Mouse (Mus musculus) heart, postnatal 36 days (tissue): ENCODE measurements at regions not wholly inside any gene's neighbourhood (a gene's known extent, or its start where the extent isn't known, plus 50 kb on each side); places are given as distances from the start of the nearest gene placed in this dataset.
"Not testable (repeated sequence)": the region's sequence is repeated elsewhere in the genome, so short reads cannot be mapped to it uniquely, and the experiment has no call there.

Experiments
- DNase-seq, 2 experiments: peaks; one replicate each; pipeline ENCODE4 v3.0.0; 2021 to 2022
- intact Hi-C: fragments of 180-260 bp; cut with DNase I; formaldehyde crosslinking; loops from one replicate; pipeline ENCODE4 v1.15.1; 2025

- intact Hi-C loops, result no loop called here
- no peak for DNase-seq
Observed at GRCm38 (mm10) chr12:90664436-90664835, 73.8 kb downstream of the Dio2 start.

- intact Hi-C loops, result no loop called here
- DNase-seq, result peak in 1 of 2 experiments; percentile 8
Observed at GRCm38 (mm10) chr12:90645452-90645851, 92.8 kb downstream of the Dio2 start.

- intact Hi-C loops, result no loop called here
- DNase-seq, result no peak
Observed at GRCm38 (mm10) chr12:90643891-90644290, 94.3 kb downstream of the Dio2 start.

- intact Hi-C loops, result no loop called here
- no peak for DNase-seq
Observed at GRCm38 (mm10) chr12:90624856-90625255, 113.4 kb downstream of the Dio2 start.

GRCm38 (mm10) chr12:90623426-90623825 is 114.8 kb downstream of the Dio2 start:
- DNase-seq, result no peak
- intact Hi-C loops, result no loop called here

GRCm38 (mm10) chr12:90608810-90609209 is 129.4 kb downstream of the Dio2 start:
- no peak for DNase-seq
- intact Hi-C loops, result no loop called here

GRCm38 (mm10) chr12:90607894-90608293 is 130.3 kb downstream of the Dio2 start:
- intact Hi-C loops, result no loop called here
- peak; percentile 2 to 3 for DNase-seq

GRCm38 (mm10) chr12:90580006-90580405 is 158.2 kb downstream of the Dio2 start:
- intact Hi-C loops, result no loop called here
- no peak for DNase-seq

GRCm38 (mm10) chr12:90576103-90576502 is 162.1 kb downstream of the Dio2 start:
- DNase-seq, result no peak
- intact Hi-C loops, result no loop called here

- DNase-seq, result no peak
- intact Hi-C loops, result no loop called here
Observed at GRCm38 (mm10) chr12:90571907-90572306, 166.3 kb downstream of the Dio2 start.

- DNase-seq, result no peak
- intact Hi-C loops, result no loop called here
Observed at GRCm38 (mm10) chr12:90571506-90571905, 166.7 kb downstream of the Dio2 start.

- DNase-seq, result peak; percentile 6 to 11
- intact Hi-C loops, result loop anchor here (5.0 kb wide), 3 partner anchors 176 to 761 kb away; no protein-coding TSS in a partner anchor
Observed at GRCm38 (mm10) chr12:90566349-90566748, 171.9 kb downstream of the Dio2 start.

- intact Hi-C loops, result loop anchor here (5.0 kb wide), 3 partner anchors 177 to 762 kb away; no protein-coding TSS in a partner anchor
- DNase-seq, result no peak
Observed at GRCm38 (mm10) chr12:90565051-90565450, 173.2 kb downstream of the Dio2 start.

- DNase-seq, intact Hi-C loops: not testable (repeated sequence)
Observed at GRCm38 (mm10) chr12:90564594-90564993, 173.6 kb downstream of the Dio2 start.

- intact Hi-C loops, result no loop called here
- DNase-seq, result no peak
Observed at GRCm38 (mm10) chr12:90542361-90542760, 195.9 kb downstream of the Dio2 start.
